8 mouse cellular contexts compared by ENCODE assay signal in genomic region chr4:156197131-156197828, GRCm38 (mm10). TPM values are rescaled to one million over a fixed set of nuclear protein-coding genes. Genes with fewer than 3 reads are reported as not detected.
DNase-seq lines count a peak whose midpoint lies in the region; ATAC-seq and TF ChIP-seq lines count a peak whose summit lies in the region.

Gene Agrn, minus strand, starts transcription at chr4:156197488.

- H3K4me2 ChIP-seq in hindbrain, postnatal 0 days (ENCODE audit: low read depth, low read length) = peak within 1 kb of the TSS; percentile 97

- intact Hi-C loops in gastrocnemius, postnatal 14 days (cut with DNase I; ENCODE audit: low total_unique reads) = no loop called here
- intact Hi-C loops in left cerebral cortex, postnatal 14 days (cut with DNase I) = loop anchor here (2.0 kb wide), 1 partner anchor 38 kb away; the partner anchor contains the start of gene Plekhn1

- DNase-seq in Patski (ENCODE audit: low read depth, low spot score) = no peak
- DNase-seq in cerebellum, adult 2 months = peak; percentile 76 to 79
- DNase-seq in gastrocnemius, postnatal 14 days = peak; percentile 83
- no peak for DNase-seq in hindbrain, postnatal 0 days (ENCODE audit: low spot score)
- DNase-seq in left cerebral cortex, postnatal 14 days (ENCODE audit: low spot score in 2 of 2) = peak in 1 of 2 experiments; percentile 53
- peak; percentile 49 for DNase-seq in skeletal muscle tissue, adult 2 months (ENCODE audit: low read depth, low spot score)

- CTCF ChIA-PET in Patski (lab: Charles Lee) = no interaction called here

- TF ChIP-seq CTCF in Patski (IDR thresholded peaks at IDR 0.05) = no peak
- TF ChIP-seq CTCF in cerebellum, adult 2 months (IDR thresholded peaks at IDR 0.05; ENCODE audit: borderline replicate concordance, insufficient read depth, low read depth, low read length) = no peak
- TF ChIP-seq CTCF in hindbrain, postnatal 0 days (IDR thresholded peaks at IDR 0.05; ENCODE audit: low read depth) = no peak

- POLR2A ChIA-PET in Patski (lab: Charles Lee) = interaction anchor here (0.7 kb wide), 1 partner anchor 115 kb away, joined by 3 read pairs; no protein-coding TSS in a partner anchor

- 0 out of 2 replicates have a peak, but pooled peaks have one; percentile 19 for TF ChIP-seq POLR2A in cerebellum, adult 2 months (IDR thresholded peaks at IDR 0.05; ENCODE audit: borderline replicate concordance, insufficient read depth, low read length)

- H3K9me3 ChIP-seq in hindbrain, postnatal 0 days (ENCODE audit: low read length) = no peaks in the 10 kb centered on the region
- H3K9me3 ChIP-seq in megakaryocyte, embryonic 14.5 days = no peaks in the 10 kb centered on the region

- H3K27me3 ChIP-seq in Patski = no peaks in the 10 kb centered on the region
- no peaks in the 10 kb centered on the region for H3K27me3 ChIP-seq in cerebellum, adult 2 months (ENCODE audit: control insufficient read depth, insufficient read depth, low read length)
- H3K27me3 ChIP-seq in hindbrain, postnatal 0 days (ENCODE audit: insufficient read depth, low read length) = no peaks in the 10 kb centered on the region
- peaks cover 49% of the 10 kb centered on the region for H3K27me3 ChIP-seq in megakaryocyte, embryonic 14.5 days (replicated peaks)

- peaks cover under 1% of the 10 kb centered on the region; the same call in 1 of the 2 replicates for H3K4me1 ChIP-seq in cerebellum, adult 2 months (ENCODE audit: control insufficient read depth, insufficient read depth, low read length)
- H3K4me1 ChIP-seq in hindbrain, postnatal 0 days (ENCODE audit: insufficient read depth, low read length) = peaks cover 24% of the 10 kb centered on the region
- H3K4me1 ChIP-seq in megakaryocyte, embryonic 14.5 days = peaks cover 60% of the 10 kb centered on the region

- no peaks in the 10 kb centered on the region for H3K36me3 ChIP-seq in hindbrain, postnatal 0 days (ENCODE audit: insufficient read depth, low read length)
- peaks cover 3% of the 10 kb centered on the region for H3K36me3 ChIP-seq in megakaryocyte, embryonic 14.5 days (replicated peaks; ENCODE audit: low read length)

- H3K4me3 ChIP-seq in cerebellum, adult 2 months (replicated peaks; ENCODE audit: insufficient read depth, low read depth, low read length) = peak within 1 kb of the TSS; percentile 83
- peak within 1 kb of the TSS; percentile 86 for H3K4me3 ChIP-seq in hindbrain, postnatal 0 days (ENCODE audit: low read length)
- H3K4me3 ChIP-seq in megakaryocyte, embryonic 14.5 days (replicated peaks) = peak within 1 kb of the TSS; percentile 97

- H3K9ac ChIP-seq in hindbrain, postnatal 0 days (replicated peaks; ENCODE audit: low read length) = peak within 1 kb of the TSS; percentile 85

- 1% methylated on average over 57 of the region's 88 CpGs for WGBS in cerebellum, adult 2 months
- under 1% methylated on average over 38 of the region's 88 CpGs for WGBS in hindbrain, postnatal 0 days

- ATAC-seq in Patski = peak; percentile 37
- peak; percentile 89 for ATAC-seq in hindbrain, postnatal 0 days
- ATAC-seq in monocyte, adult 5-6 weeks (replicated peaks; ENCODE audit: insufficient number of reproducible peaks, low FRiP score, low TSS enrichment, poor library complexity, severe bottlenecking) = no peak

- H3K27ac ChIP-seq in cerebellum, adult 2 months (ENCODE audit: insufficient read depth, low read length) = no peak within 1 kb of the TSS
- H3K27ac ChIP-seq in hindbrain, postnatal 0 days = peak within 1 kb of the TSS; percentile 88

- in situ Hi-C loops in Patski (cut with MboI; ENCODE audit: low pct_unique_long_range_greater_than_20kb) = no loop called here

RNA-seq across cellular contexts. Expression of gene Agrn, which starts in this region (rescaled TPM):
- 166 TPM for polyA plus RNA-seq in Patski (2021)
- 109 and 111 TPM in 2 replicates for polyA plus RNA-seq in cerebellum, adult 2 months (2012; rRNA removed)
- total RNA-seq in gastrocnemius, postnatal 14 days (2021) = 10 to 100 TPM; 25.3 to 25.5 TPM
- 273 and 295 TPM in 2 replicates for total RNA-seq in hindbrain, postnatal 0 days (2014; rRNA removed)
- 58.6 and 63.0 TPM in 2 replicates for polyA plus RNA-seq in hindbrain, postnatal 0 days (2015; fragmentation: Nextera tagmentation; extraction: Ambion mirVana)
- total RNA-seq in left cerebral cortex, postnatal 14 days (2021) = 100 to 1,000 TPM; 184 to 198 TPM
- polyA plus RNA-seq in megakaryocyte, embryonic 14.5 days (2012; ENCODE audit: insufficient read depth, low replicate concordance) = 0.71 and 2.3 TPM in 2 replicates
- total RNA-seq in monocyte, adult 5-6 weeks (2017) = 1.4 to 8.4 TPM (median 2.7 TPM) in 3 replicates

Comparison
In these comparisons a context has a peak if more than half of its experiments do, and no peak if none do; other contexts are left out.
1. RNA of gene Agrn (polyA plus RNA-seq): 166 TPM in Patski (single experiment), 109 to 111 TPM in cerebellum, adult 2 months and 58.6 to 63.0 TPM in hindbrain, postnatal 0 days; 0.71 to 2.3 TPM in megakaryocyte, embryonic 14.5 days; every median in the first group is over 10 times any median in the second.
2. DNase-seq: peak in cerebellum, adult 2 months (2 of 2), gastrocnemius, postnatal 14 days (single experiment) and skeletal muscle tissue, adult 2 months (single experiment); none in Patski (single experiment) and hindbrain, postnatal 0 days (single experiment).
3. Peak in every context shown above with its lines, with median percentiles within 50 percentile points of each other: H3K4me3 ChIP-seq.